Mouse (Mus musculus): ENCODE measurements around the gene Cmtr2. TPM values are rescaled to one million over a fixed set of nuclear protein-coding genes. Genes with fewer than 3 reads are reported as not detected.

The Cmtr2 gene
- polyA plus RNA-seq, 1 experiment from 2014 or later = 8.5 TPM

GRCm38 (mm10) chr8:110242278-110243177, 27.1 kb downstream of the Cmtr2 start:
- ATAC-seq (ENCODE audit: low read depth) = no peak
- no peak overlapping the region for H3K4me3 ChIP-seq (ENCODE audit: low read length)
- no peaks in the 10 kb centered on the region for H3K4me1 ChIP-seq (replicated peaks; ENCODE audit: control insufficient read depth, insufficient read depth, low read length)
- H3K27ac ChIP-seq (ENCODE audit: low read length) = no peak overlapping the region
- no peaks in the 10 kb centered on the region for H3K36me3 ChIP-seq (ENCODE audit: control insufficient read depth, insufficient read depth, low read length)
- H3K9me3 ChIP-seq (ENCODE audit: control insufficient read depth, low read length) = no peaks in the 10 kb centered on the region
- 42% methylated on average over 7 of the region's 7 CpGs for WGBS
- H3K9ac ChIP-seq (ENCODE audit: low read length) = no peak overlapping the region
- H3K27me3 ChIP-seq (ENCODE audit: control insufficient read depth, insufficient read depth, low read depth, low read length) = no peaks in the 10 kb centered on the region
- no peak overlapping the region for H3K4me2 ChIP-seq (ENCODE audit: low read depth, low read length)

GRCm38 (mm10) chr8:110244566-110244965, 29.1 kb downstream of the Cmtr2 start:
- WGBS = 51% methylated on average over 2 of the region's 2 CpGs
- Histone ChIP-seq H3K27ac (ENCODE audit: low read length) (no peak overlapping the region), H3K4me3 (ENCODE audit: low read length) (no peak overlapping the region), H3K9ac (ENCODE audit: low read length) (no peak overlapping the region), H3K4me2 (ENCODE audit: low read depth, low read length) (no peak overlapping the region), H3K27me3 (ENCODE audit: control insufficient read depth, insufficient read depth, low read depth, low read length) (no peaks in the 10 kb centered on the region), H3K36me3 (ENCODE audit: control insufficient read depth, insufficient read depth, low read length) (no peaks in the 10 kb centered on the region), H3K9me3 (ENCODE audit: control insufficient read depth, low read length) (no peaks in the 10 kb centered on the region), H3K4me1 (replicated peaks; ENCODE audit: control insufficient read depth, insufficient read depth, low read length) (no peaks in the 10 kb centered on the region)
- no peak for ATAC-seq (ENCODE audit: low read depth)

GRCm38 (mm10) chr8:110247238-110247637, 31.8 kb downstream of the Cmtr2 start:
- no peak overlapping the region for H3K27ac ChIP-seq (ENCODE audit: low read length)
- no peak overlapping the region for H3K4me2 ChIP-seq (ENCODE audit: low read depth, low read length)
- no peak overlapping the region for H3K9ac ChIP-seq (ENCODE audit: low read length)
- no peak overlapping the region for H3K4me3 ChIP-seq (ENCODE audit: low read length)
- H3K27me3 ChIP-seq (ENCODE audit: control insufficient read depth, insufficient read depth, low read depth, low read length) = no peaks in the 10 kb centered on the region
- WGBS = 58% methylated on average over 6 of the region's 6 CpGs
- no peaks in the 10 kb centered on the region for H3K9me3 ChIP-seq (ENCODE audit: control insufficient read depth, low read length)
- ATAC-seq (ENCODE audit: low read depth) = no peak
- no peaks in the 10 kb centered on the region for H3K36me3 ChIP-seq (ENCODE audit: control insufficient read depth, insufficient read depth, low read length)
- H3K4me1 ChIP-seq (replicated peaks; ENCODE audit: control insufficient read depth, insufficient read depth, low read length) = no peaks in the 10 kb centered on the region

GRCm38 (mm10) chr8:110253986-110254385, 38.5 kb downstream of the Cmtr2 start:
- Histone ChIP-seq H3K9ac (ENCODE audit: low read length) (no peak overlapping the region), H3K27me3 (ENCODE audit: control insufficient read depth, insufficient read depth, low read depth, low read length) (no peaks in the 10 kb centered on the region), H3K4me3 (ENCODE audit: low read length) (no peak overlapping the region), H3K36me3 (ENCODE audit: control insufficient read depth, insufficient read depth, low read length) (no peaks in the 10 kb centered on the region), H3K4me2 (ENCODE audit: low read depth, low read length) (no peak overlapping the region), H3K9me3 (ENCODE audit: control insufficient read depth, low read length) (no peaks in the 10 kb centered on the region), H3K4me1 (replicated peaks; ENCODE audit: control insufficient read depth, insufficient read depth, low read length) (no peaks in the 10 kb centered on the region), H3K27ac (ENCODE audit: low read length) (no peak overlapping the region)
- WGBS = 63% methylated on average over 4 of the region's 4 CpGs
- no peak for ATAC-seq (ENCODE audit: low read depth)

GRCm38 (mm10) chr8:110265796-110266305, 50.4 kb downstream of the Cmtr2 start:
- H3K36me3 ChIP-seq (ENCODE audit: control insufficient read depth, insufficient read depth, low read length) = no peaks in the 10 kb centered on the region
- H3K4me2 ChIP-seq (ENCODE audit: low read depth, low read length) = 0 out of 2 replicates have a peak overlapping the region, but pooled peaks have one; percentile 6
- peaks cover 5% of the 10 kb centered on the region; the same call in 1 of the 2 replicates for H3K4me1 ChIP-seq (replicated peaks; ENCODE audit: control insufficient read depth, insufficient read depth, low read length)
- no peak overlapping the region for H3K9ac ChIP-seq (ENCODE audit: low read length)
- H3K27ac ChIP-seq (ENCODE audit: low read length) = no peak overlapping the region
- ATAC-seq (ENCODE audit: low read depth) = 0 out of 2 replicates have a peak, but pooled peaks have one; percentile 24
- 29% methylated on average over 11 of the region's 11 CpGs for WGBS
- H3K27me3 ChIP-seq (ENCODE audit: control insufficient read depth, insufficient read depth, low read depth, low read length) = no peaks in the 10 kb centered on the region
- no peak overlapping the region for H3K4me3 ChIP-seq (ENCODE audit: low read length)
- H3K9me3 ChIP-seq (ENCODE audit: control insufficient read depth, low read length) = no peaks in the 10 kb centered on the region

- peak within 1 kb of the TSS; percentile 34 for H3K9ac ChIP-seq (ENCODE audit: low read length)
- ATAC-seq (ENCODE audit: low read depth) = peak; percentile 89
These were observed 51.3 kb downstream of the Cmtr2 start, which contains the start of gene Hydin for GRCm38 (mm10) chr8:110266741-110267140. Gene Hydin, plus strand, starts transcription at chr8:110266977.

GRCm38 (mm10) chr8:110267268-110267667, 51.8 kb downstream of the Cmtr2 start:
- Histone ChIP-seq H3K27ac (ENCODE audit: low read length) (no peak overlapping the region), H3K4me3 (ENCODE audit: low read length) (peak overlapping the region; percentile 49), H3K27me3 (ENCODE audit: control insufficient read depth, insufficient read depth, low read depth, low read length) (no peaks in the 10 kb centered on the region), H3K4me2 (ENCODE audit: low read depth, low read length) (peak overlapping the region; percentile 64), H3K9ac (ENCODE audit: low read length) (peak overlapping the region; percentile 34), H3K9me3 (ENCODE audit: control insufficient read depth, low read length) (no peaks in the 10 kb centered on the region), H3K4me1 (replicated peaks; ENCODE audit: control insufficient read depth, insufficient read depth, low read length) (peaks cover 5% of the 10 kb centered on the region; the same call in 1 of the 2 replicates), H3K36me3 (ENCODE audit: control insufficient read depth, insufficient read depth, low read length) (no peaks in the 10 kb centered on the region)
- WGBS = 6% methylated on average over 12 of the region's 12 CpGs
- ATAC-seq (ENCODE audit: low read depth) = peak; percentile 52; the same call in 1 of the 2 replicates

More at GRCm38 (mm10) chr8:110266741-110267140, 51.3 kb downstream of the Cmtr2 start, which contains the start of gene Hydin:
- peak within 1 kb of the TSS; percentile 64 for H3K4me2 ChIP-seq (ENCODE audit: low read depth, low read length)
- no peaks in the 10 kb centered on the region for H3K9me3 ChIP-seq (ENCODE audit: control insufficient read depth, low read length)
- WGBS = under 1% methylated on average over 15 of the region's 15 CpGs
- H3K4me3 ChIP-seq (ENCODE audit: low read length) = peak within 1 kb of the TSS; percentile 49
- H3K36me3 ChIP-seq (ENCODE audit: control insufficient read depth, insufficient read depth, low read length) = no peaks in the 10 kb centered on the region
- peaks cover 5% of the 10 kb centered on the region; the same call in 1 of the 2 replicates for H3K4me1 ChIP-seq (replicated peaks; ENCODE audit: control insufficient read depth, insufficient read depth, low read length)
- no peak within 1 kb of the TSS for H3K27ac ChIP-seq (ENCODE audit: low read length)
- H3K27me3 ChIP-seq (ENCODE audit: control insufficient read depth, insufficient read depth, low read depth, low read length) = no peaks in the 10 kb centered on the region

GRCm38 (mm10) chr8:110270659-110271058, 55.2 kb downstream of the Cmtr2 start:
- H3K4me2 ChIP-seq (ENCODE audit: low read depth, low read length) = no peak overlapping the region
- no peak overlapping the region for H3K9ac ChIP-seq (ENCODE audit: low read length)
- WGBS = 71% methylated on average over 4 of the region's 4 CpGs
- H3K36me3 ChIP-seq (ENCODE audit: control insufficient read depth, insufficient read depth, low read length) = no peaks in the 10 kb centered on the region
- H3K4me3 ChIP-seq (ENCODE audit: low read length) = no peak overlapping the region
- H3K4me1 ChIP-seq (replicated peaks; ENCODE audit: control insufficient read depth, insufficient read depth, low read length) = peaks cover 5% of the 10 kb centered on the region; the same call in 1 of the 2 replicates
- H3K27ac ChIP-seq (ENCODE audit: low read length) = no peak overlapping the region
- no peaks in the 10 kb centered on the region for H3K9me3 ChIP-seq (ENCODE audit: control insufficient read depth, low read length)
- no peaks in the 10 kb centered on the region for H3K27me3 ChIP-seq (ENCODE audit: control insufficient read depth, insufficient read depth, low read depth, low read length)
- no peak for ATAC-seq (ENCODE audit: low read depth)

- Histone ChIP-seq H3K27ac (ENCODE audit: low read length) (no peak overlapping the region), H3K9me3 (ENCODE audit: control insufficient read depth, low read length) (no peaks in the 10 kb centered on the region), H3K9ac (ENCODE audit: low read length) (no peak overlapping the region), H3K4me1 (replicated peaks; ENCODE audit: control insufficient read depth, insufficient read depth, low read length) (no peaks in the 10 kb centered on the region), H3K4me3 (ENCODE audit: low read length) (no peak overlapping the region), H3K27me3 (ENCODE audit: control insufficient read depth, insufficient read depth, low read depth, low read length) (no peaks in the 10 kb centered on the region), H3K36me3 (ENCODE audit: control insufficient read depth, insufficient read depth, low read length) (no peaks in the 10 kb centered on the region), H3K4me2 (ENCODE audit: low read depth, low read length) (no peak overlapping the region)
- ATAC-seq (ENCODE audit: low read depth) = no peak
- 56% methylated on average over 2 of the region's 2 CpGs for WGBS
These were observed 57.9 kb downstream of the Cmtr2 start for GRCm38 (mm10) chr8:110273394-110273793.

Data from lung, embryonic 16.5 days (tissue).